Mouse (Mus musculus): ENCODE results near the gene Cftr. TPM values are rescaled to one million over a fixed set of nuclear protein-coding genes. Genes with fewer than 3 reads are reported as not detected.

The Cftr gene
- polyA plus RNA-seq, 1 experiment, result 8.2 TPM

GRCm38 (mm10) chr6:18248464-18248863, 78.0 kb downstream of the Cftr start:
- Histone ChIP-seq H3K36me3 (ENCODE audit: control insufficient read depth, insufficient read depth, low read length) (no peaks in the 10 kb centered on the region), H3K27ac (ENCODE audit: control insufficient read depth, insufficient read depth, low read depth, low read length) (no peak overlapping the region)

GRCm38 (mm10) chr6:18254586-18254985, 84.1 kb downstream of the Cftr start:
- H3K27ac ChIP-seq (ENCODE audit: control insufficient read depth, insufficient read depth, low read depth, low read length), result no peak overlapping the region
- no peaks in the 10 kb centered on the region for H3K36me3 ChIP-seq (ENCODE audit: control insufficient read depth, insufficient read depth, low read length)
- H3K27me3 ChIP-seq (ENCODE audit: control insufficient read depth, insufficient read depth, low read length), result no peaks in the 10 kb centered on the region
- no peak for TF ChIP-seq CTCF (IDR thresholded peaks at IDR 0.05; ENCODE audit: control insufficient read depth, insufficient read depth, insufficient replicate concordance, low read depth, low read length)
- no peak for TF ChIP-seq POLR2A (IDR thresholded peaks at IDR 0.05; ENCODE audit: control insufficient read depth, low read depth, low read length)
- H3K4me1 ChIP-seq (ENCODE audit: control insufficient read depth, insufficient read depth, low read length), result no peaks in the 10 kb centered on the region
- H3K4me3 ChIP-seq (ENCODE audit: control insufficient read depth, low read depth, low read length), result no peak overlapping the region

More at GRCm38 (mm10) chr6:18248464-18248863, 78.0 kb downstream of the Cftr start:
- no peak for TF ChIP-seq POLR2A (IDR thresholded peaks at IDR 0.05; ENCODE audit: control insufficient read depth, low read depth, low read length)
- no peak for TF ChIP-seq CTCF (IDR thresholded peaks at IDR 0.05; ENCODE audit: control insufficient read depth, insufficient read depth, insufficient replicate concordance, low read depth, low read length)
- H3K4me3 ChIP-seq (ENCODE audit: control insufficient read depth, low read depth, low read length), result no peak overlapping the region
- no peaks in the 10 kb centered on the region for H3K27me3 ChIP-seq (ENCODE audit: control insufficient read depth, insufficient read depth, low read length)
- H3K4me1 ChIP-seq (ENCODE audit: control insufficient read depth, insufficient read depth, low read length), result no peaks in the 10 kb centered on the region

DNA sequence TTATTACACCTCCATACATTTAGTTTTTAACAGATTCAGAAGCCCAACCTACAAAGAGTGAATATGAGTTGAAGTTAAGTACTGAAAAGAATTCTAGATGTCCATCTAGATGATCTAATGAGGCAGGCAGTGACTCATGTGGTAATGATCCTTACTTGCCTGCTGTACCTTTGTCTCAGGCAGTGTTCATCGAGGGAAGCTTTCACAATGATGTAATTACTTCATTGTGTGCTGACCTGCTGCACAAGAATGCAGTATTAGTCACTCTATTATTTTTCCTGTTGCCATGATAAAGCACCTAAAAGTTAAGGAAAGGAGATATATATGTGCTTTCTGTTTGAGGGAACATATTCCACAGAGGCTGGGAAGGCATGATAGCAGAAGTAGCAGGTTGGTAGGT, 100.5 kb downstream of the Cftr start:
- Histone ChIP-seq H3K27ac (ENCODE audit: control insufficient read depth, insufficient read depth, low read depth, low read length) (no peak overlapping the region), H3K4me1 (ENCODE audit: control insufficient read depth, insufficient read depth, low read length) (no peaks in the 10 kb centered on the region), H3K36me3 (ENCODE audit: control insufficient read depth, insufficient read depth, low read length) (no peaks in the 10 kb centered on the region), H3K4me3 (ENCODE audit: control insufficient read depth, low read depth, low read length) (no peak overlapping the region), H3K27me3 (ENCODE audit: control insufficient read depth, insufficient read depth, low read length) (no peaks in the 10 kb centered on the region)
- TF ChIP-seq POLR2A (IDR thresholded peaks at IDR 0.05; ENCODE audit: control insufficient read depth, low read depth, low read length) (no peak), CTCF (IDR thresholded peaks at IDR 0.05; ENCODE audit: control insufficient read depth, insufficient read depth, insufficient replicate concordance, low read depth, low read length) (no peak)

DNA sequence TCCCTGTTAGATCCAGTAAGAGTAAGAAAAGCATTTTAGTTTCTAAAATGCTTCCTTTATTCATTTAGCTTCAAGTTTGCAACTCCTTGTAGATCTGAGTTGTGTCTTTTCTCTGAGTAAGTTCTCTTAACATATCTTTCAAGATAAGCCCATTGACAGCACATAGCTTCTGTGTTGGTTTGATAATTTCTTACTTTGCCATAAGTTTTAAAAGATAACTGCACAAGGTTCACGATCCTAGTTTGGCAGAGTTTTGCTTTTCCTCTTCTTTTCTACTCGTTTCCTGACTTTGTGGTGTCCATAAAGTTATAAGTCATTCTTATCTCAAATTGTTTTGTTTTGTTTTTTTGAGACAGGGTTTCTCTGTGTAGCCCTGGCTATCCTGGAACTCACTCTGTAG, 130.3 kb downstream of the Cftr start:
- no peak overlapping the region for H3K4me3 ChIP-seq (ENCODE audit: control insufficient read depth, low read depth, low read length)
- no peaks in the 10 kb centered on the region for H3K4me1 ChIP-seq (ENCODE audit: control insufficient read depth, insufficient read depth, low read length)
- H3K27me3 ChIP-seq (ENCODE audit: control insufficient read depth, insufficient read depth, low read length), result no peaks in the 10 kb centered on the region
- H3K27ac ChIP-seq (ENCODE audit: control insufficient read depth, insufficient read depth, low read depth, low read length), result no peak overlapping the region
- no peaks in the 10 kb centered on the region for H3K36me3 ChIP-seq (ENCODE audit: control insufficient read depth, insufficient read depth, low read length)
- no peak for TF ChIP-seq CTCF (IDR thresholded peaks at IDR 0.05; ENCODE audit: control insufficient read depth, insufficient read depth, insufficient replicate concordance, low read depth, low read length)
- TF ChIP-seq POLR2A (IDR thresholded peaks at IDR 0.05; ENCODE audit: control insufficient read depth, low read depth, low read length), result no peak

DNA sequence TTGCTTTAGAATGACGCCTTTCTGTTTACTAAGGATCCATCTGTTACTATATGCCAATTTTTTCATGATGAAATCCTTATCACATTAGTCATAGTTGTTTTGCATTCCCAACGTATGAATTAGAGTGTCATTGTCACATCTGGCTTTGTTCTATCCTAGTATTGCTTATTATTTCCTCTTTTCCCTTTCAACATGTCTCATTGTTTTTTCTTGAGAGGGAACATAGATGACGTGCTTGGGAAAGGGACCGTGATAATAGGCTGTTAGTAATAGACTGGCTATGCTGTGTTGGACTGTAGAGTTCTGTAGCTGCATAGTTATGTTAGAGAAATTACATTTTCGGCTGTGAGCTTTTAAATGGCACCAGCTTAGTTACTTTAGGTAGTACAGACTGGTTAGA, 131.6 kb downstream of the Cftr start:
- Histone ChIP-seq H3K36me3 (ENCODE audit: control insufficient read depth, insufficient read depth, low read length) (no peaks in the 10 kb centered on the region), H3K27ac (ENCODE audit: control insufficient read depth, insufficient read depth, low read depth, low read length) (no peak overlapping the region), H3K4me1 (ENCODE audit: control insufficient read depth, insufficient read depth, low read length) (no peaks in the 10 kb centered on the region), H3K27me3 (ENCODE audit: control insufficient read depth, insufficient read depth, low read length) (no peaks in the 10 kb centered on the region), H3K4me3 (ENCODE audit: control insufficient read depth, low read depth, low read length) (no peak overlapping the region)
- TF ChIP-seq POLR2A (IDR thresholded peaks at IDR 0.05; ENCODE audit: control insufficient read depth, low read depth, low read length) (no peak), CTCF (IDR thresholded peaks at IDR 0.05; ENCODE audit: control insufficient read depth, insufficient read depth, insufficient replicate concordance, low read depth, low read length) (no peak)

GRCm38 (mm10) chr6:18303228-18303627, 132.7 kb downstream of the Cftr start:
- no peaks in the 10 kb centered on the region for H3K36me3 ChIP-seq (ENCODE audit: control insufficient read depth, insufficient read depth, low read length)
- no peak for TF ChIP-seq POLR2A (IDR thresholded peaks at IDR 0.05; ENCODE audit: control insufficient read depth, low read depth, low read length)
- no peak for TF ChIP-seq CTCF (IDR thresholded peaks at IDR 0.05; ENCODE audit: control insufficient read depth, insufficient read depth, insufficient replicate concordance, low read depth, low read length)

DNA sequence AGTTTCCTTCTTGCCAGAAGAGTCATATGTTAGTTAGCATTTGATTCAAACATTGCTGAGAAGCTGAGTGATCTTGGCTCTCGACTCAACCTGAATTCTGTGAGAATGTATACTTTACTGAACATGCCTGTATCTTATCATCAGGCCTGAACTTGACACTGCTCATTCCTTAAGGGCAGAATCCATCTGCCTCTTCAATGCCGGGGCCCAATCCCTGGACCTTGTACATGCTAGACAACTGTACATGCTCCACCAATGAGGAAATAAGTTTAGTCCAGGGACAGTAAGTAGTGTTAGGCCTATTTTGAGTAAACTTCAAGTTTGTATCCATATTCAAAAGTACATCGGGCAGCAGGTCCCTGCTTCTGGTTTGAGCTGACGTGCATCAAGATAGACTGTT, 134.6 kb downstream of the Cftr start:
- Histone ChIP-seq H3K4me3 (ENCODE audit: control insufficient read depth, low read depth, low read length) (no peak overlapping the region), H3K4me1 (ENCODE audit: control insufficient read depth, insufficient read depth, low read length) (no peaks in the 10 kb centered on the region), H3K27me3 (ENCODE audit: control insufficient read depth, insufficient read depth, low read length) (no peaks in the 10 kb centered on the region), H3K36me3 (ENCODE audit: control insufficient read depth, insufficient read depth, low read length) (no peaks in the 10 kb centered on the region), H3K27ac (ENCODE audit: control insufficient read depth, insufficient read depth, low read depth, low read length) (no peak overlapping the region)
- TF ChIP-seq POLR2A (IDR thresholded peaks at IDR 0.05; ENCODE audit: control insufficient read depth, low read depth, low read length) (no peak), CTCF (IDR thresholded peaks at IDR 0.05; ENCODE audit: control insufficient read depth, insufficient read depth, insufficient replicate concordance, low read depth, low read length) (no peak)

More at GRCm38 (mm10) chr6:18303228-18303627, 132.7 kb downstream of the Cftr start:
- no peaks in the 10 kb centered on the region for H3K4me1 ChIP-seq (ENCODE audit: control insufficient read depth, insufficient read depth, low read length)
- H3K27ac ChIP-seq (ENCODE audit: control insufficient read depth, insufficient read depth, low read depth, low read length), result no peak overlapping the region
- H3K4me3 ChIP-seq (ENCODE audit: control insufficient read depth, low read depth, low read length), result no peak overlapping the region
- no peaks in the 10 kb centered on the region for H3K27me3 ChIP-seq (ENCODE audit: control insufficient read depth, insufficient read depth, low read length)

DNA sequence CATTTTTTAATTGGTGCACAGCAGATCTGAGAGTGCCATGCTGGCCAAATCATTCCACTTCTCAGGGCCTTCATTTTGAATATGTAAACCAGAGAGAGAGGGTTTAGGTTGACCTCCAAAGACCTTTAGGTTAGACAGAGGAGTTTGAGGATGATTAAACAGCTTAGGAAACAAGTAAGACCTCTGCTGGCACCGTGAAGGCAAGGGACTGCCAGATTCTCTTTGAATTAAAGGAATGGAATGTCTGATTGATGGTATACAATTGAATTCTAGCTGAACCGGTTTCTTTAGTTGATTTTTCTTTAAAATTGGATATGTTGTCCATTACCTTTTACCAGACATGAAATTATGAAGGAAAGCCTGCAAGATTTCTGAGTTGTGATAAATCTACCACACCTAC, 140.5 kb downstream of the Cftr start:
- Histone ChIP-seq H3K36me3 (ENCODE audit: control insufficient read depth, insufficient read depth, low read length) (no peaks in the 10 kb centered on the region), H3K4me3 (ENCODE audit: control insufficient read depth, low read depth, low read length) (no peak overlapping the region), H3K27me3 (ENCODE audit: control insufficient read depth, insufficient read depth, low read length) (no peaks in the 10 kb centered on the region), H3K27ac (ENCODE audit: control insufficient read depth, insufficient read depth, low read depth, low read length) (no peak overlapping the region), H3K4me1 (ENCODE audit: control insufficient read depth, insufficient read depth, low read length) (no peaks in the 10 kb centered on the region)
- no peak for TF ChIP-seq CTCF (IDR thresholded peaks at IDR 0.05; ENCODE audit: control insufficient read depth, insufficient read depth, insufficient replicate concordance, low read depth, low read length)
- TF ChIP-seq POLR2A (IDR thresholded peaks at IDR 0.05; ENCODE audit: control insufficient read depth, low read depth, low read length), result no peak

Measured in testis, adult 2 months (tissue).